Mouse (Mus musculus): Measurements from ENCODE around the gene Gm8909.
"Not testable (repeated sequence)": the region's sequence is repeated elsewhere in the genome, so short reads cannot be mapped to it uniquely, and the experiment has no call there.

Gene Gm8909

GRCm38 (mm10) chr17:36168039-36168652, at the start of gene Gm8909:
TSS of gene Gm8909 (minus strand) at chr17:36168537.
- no peak for DNase-seq (ENCODE audit: low spot score in 2 of 2)

GRCm38 (mm10) chr17:36215586-36215985, 47.2 kb upstream of the Gm8909 start:
- no peak for DNase-seq (ENCODE audit: low spot score in 2 of 2)

GRCm38 (mm10) chr17:36206846-36207245, 38.5 kb upstream of the Gm8909 start:
- DNase-seq (ENCODE audit: low spot score in 2 of 2), result peak in 1 of 2 experiments; percentile 11

- DNase-seq (ENCODE audit: low spot score in 2 of 2), result peak in 1 of 2 experiments; percentile 16
Observed at GRCm38 (mm10) chr17:36205862-36206261, 37.5 kb upstream of the Gm8909 start.

GRCm38 (mm10) chr17:36205456-36205855, 37.1 kb upstream of the Gm8909 start:
- DNase-seq (ENCODE audit: low spot score in 2 of 2), result peak in 1 of 2 experiments; percentile 19

GRCm38 (mm10) chr17:36201851-36202250, 33.5 kb upstream of the Gm8909 start:
- no peak for DNase-seq (ENCODE audit: low spot score in 2 of 2)

GRCm38 (mm10) chr17:36198317-36198716, 30.0 kb upstream of the Gm8909 start:
- DNase-seq (ENCODE audit: low spot score in 2 of 2), result no peak

- DNase-seq (ENCODE audit: low spot score in 2 of 2), result no peak
Observed at GRCm38 (mm10) chr17:36194471-36194870, 26.1 kb upstream of the Gm8909 start.

GRCm38 (mm10) chr17:36193546-36194141, 25.3 kb upstream of the Gm8909 start:
- DNase-seq (ENCODE audit: low spot score in 2 of 2), result peak; percentile 50 to 75

GRCm38 (mm10) chr17:36192371-36192770, 24.0 kb upstream of the Gm8909 start:
- DNase-seq (ENCODE audit: low spot score in 2 of 2), result no peak

- no peak for DNase-seq (ENCODE audit: low spot score in 2 of 2)
Observed at GRCm38 (mm10) chr17:36190169-36190507, 21.8 kb upstream of the Gm8909 start, which contains the start of gene H2-T3. TSS of gene H2-T3 (minus strand) at chr17:36190287.

- DNase-seq (ENCODE audit: low spot score in 2 of 2), result no peak
Observed at GRCm38 (mm10) chr17:36189491-36190168, 21.3 kb upstream of the Gm8909 start.

- no peak for DNase-seq (ENCODE audit: low spot score in 2 of 2)
Observed at GRCm38 (mm10) chr17:36187540-36187939, 19.2 kb upstream of the Gm8909 start.

- no peak for DNase-seq (ENCODE audit: low spot score in 2 of 2)
Observed at GRCm38 (mm10) chr17:36182212-36182611, 13.9 kb upstream of the Gm8909 start.

- DNase-seq (ENCODE audit: low spot score in 2 of 2), result not testable (repeated sequence)
Observed at GRCm38 (mm10) chr17:36179446-36179845, 11.1 kb upstream of the Gm8909 start.

- DNase-seq (ENCODE audit: low spot score in 2 of 2), result not testable (repeated sequence)
Observed at GRCm38 (mm10) chr17:36178938-36179337, 10.6 kb upstream of the Gm8909 start.

- DNase-seq (ENCODE audit: low spot score in 2 of 2), result not testable (repeated sequence)
Observed at GRCm38 (mm10) chr17:36176132-36176531, 7.8 kb upstream of the Gm8909 start.

GRCm38 (mm10) chr17:36170287-36170814, 2.0 kb upstream of the Gm8909 start:
- no peak for DNase-seq (ENCODE audit: low spot score in 2 of 2)

- no peak for DNase-seq (ENCODE audit: low spot score in 2 of 2)
Observed at GRCm38 (mm10) chr17:36169753-36170152, 1.4 kb upstream of the Gm8909 start.

GRCm38 (mm10) chr17:36169094-36169493, 757 bp upstream of the Gm8909 start:
- DNase-seq (ENCODE audit: low spot score in 2 of 2), result not testable (repeated sequence)

GRCm38 (mm10) chr17:36167306-36168038, 865 bp downstream of the Gm8909 start:
- DNase-seq (ENCODE audit: low spot score in 2 of 2), result no peak

GRCm38 (mm10) chr17:36166901-36167300, 1.4 kb downstream of the Gm8909 start:
- DNase-seq (ENCODE audit: low spot score in 2 of 2), result not testable (repeated sequence)

Measured in right cerebral cortex, postnatal 10 days (tissue).